Mouse (Mus musculus): Measurements from ENCODE around the gene Cacna1i.

The Cacna1i gene

DNA sequence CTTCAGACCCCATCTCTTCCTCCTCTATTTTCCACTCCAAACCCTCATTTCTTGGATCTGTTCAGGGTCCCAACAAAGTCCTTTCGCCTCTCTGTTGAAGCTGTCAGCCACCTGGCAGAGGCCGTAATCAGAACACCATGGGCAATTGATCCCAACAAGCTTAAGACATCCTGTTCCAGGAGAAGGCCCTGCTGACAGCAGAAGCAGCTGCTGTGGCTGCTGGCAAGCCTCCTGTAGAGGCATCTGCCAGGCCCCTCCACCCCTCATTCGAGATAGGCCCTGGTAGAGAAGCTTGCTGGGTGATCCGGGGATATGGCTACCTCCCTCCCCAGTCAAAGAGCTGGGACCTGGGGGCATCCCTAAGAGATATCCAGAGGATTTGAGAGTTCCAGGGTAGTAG is 126.0 kb downstream of the Cacna1i start:
- DNase-seq: no peak

GRCm38 (mm10) chr15:80413988-80414721 is 127.1 kb downstream of the Cacna1i start:
- DNase-seq: no peak

- no peak for DNase-seq
These were observed 128.1 kb downstream of the Cacna1i start for GRCm38 (mm10) chr15:80415132-80415531.

DNA sequence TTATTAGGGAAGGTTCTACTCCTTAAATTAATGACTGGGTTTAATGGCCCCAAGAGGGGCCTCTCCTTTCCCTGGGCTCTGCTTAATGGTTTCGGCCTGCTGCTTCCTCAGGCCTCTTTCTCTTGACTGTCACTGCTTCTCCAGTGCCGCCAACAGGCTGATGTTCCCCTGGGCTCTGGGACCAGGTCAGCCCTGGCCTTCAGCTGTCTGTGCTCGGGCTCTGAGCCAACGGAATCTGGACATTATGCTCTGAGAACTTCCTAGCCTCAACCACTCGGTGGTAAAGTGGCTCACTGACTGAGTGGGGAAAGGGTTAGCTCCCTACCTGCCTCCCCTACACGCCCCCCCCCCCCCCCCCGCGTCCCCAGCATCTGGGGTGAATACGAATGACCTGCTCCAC is 130.0 kb downstream of the Cacna1i start:
- no peak for DNase-seq

DNA sequence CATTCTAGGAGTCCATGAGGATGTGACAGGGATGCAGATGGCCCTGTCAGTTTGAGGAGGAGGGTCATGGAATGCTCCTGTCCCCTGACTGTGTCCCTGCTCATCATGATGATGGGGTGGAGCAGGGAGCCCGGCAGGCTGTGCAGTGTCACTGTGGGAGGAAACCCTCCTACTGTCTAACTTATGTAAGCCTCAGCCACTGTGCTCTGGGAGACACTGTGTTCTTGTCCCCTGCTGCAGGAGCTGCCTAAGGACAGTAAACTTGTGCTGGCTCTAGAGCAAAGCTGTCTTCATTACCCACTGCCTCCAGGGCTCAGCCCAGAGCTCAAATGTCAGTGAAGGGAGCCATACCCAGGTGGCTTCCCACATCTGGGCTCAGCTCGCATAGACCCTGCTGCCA is 131.1 kb downstream of the Cacna1i start:
- DNase-seq: no peak

GRCm38 (mm10) chr15:80430324-80430723 is 143.3 kb downstream of the Cacna1i start:
- no peak for DNase-seq

DNA sequence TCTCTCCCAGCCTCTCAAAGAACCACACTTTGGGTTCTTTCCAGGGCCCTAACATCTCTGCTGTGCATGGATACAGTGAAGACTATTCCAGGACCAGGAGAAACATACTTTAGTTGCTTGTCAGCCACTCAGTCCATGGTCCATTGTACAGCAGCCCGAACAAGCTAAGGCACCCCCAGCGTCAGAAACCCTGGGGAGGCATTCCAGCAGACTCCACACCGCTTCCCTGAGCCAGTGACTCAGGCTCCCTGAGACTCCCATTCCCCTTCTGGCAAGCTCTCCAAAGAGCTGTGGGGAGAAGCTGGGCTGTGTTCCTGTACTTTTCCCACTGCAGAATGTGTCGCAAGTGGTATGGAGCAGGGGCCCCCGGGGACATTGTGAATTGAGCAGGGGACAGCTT is 149.9 kb downstream of the Cacna1i start:
- DNase-seq: no peak

DNA sequence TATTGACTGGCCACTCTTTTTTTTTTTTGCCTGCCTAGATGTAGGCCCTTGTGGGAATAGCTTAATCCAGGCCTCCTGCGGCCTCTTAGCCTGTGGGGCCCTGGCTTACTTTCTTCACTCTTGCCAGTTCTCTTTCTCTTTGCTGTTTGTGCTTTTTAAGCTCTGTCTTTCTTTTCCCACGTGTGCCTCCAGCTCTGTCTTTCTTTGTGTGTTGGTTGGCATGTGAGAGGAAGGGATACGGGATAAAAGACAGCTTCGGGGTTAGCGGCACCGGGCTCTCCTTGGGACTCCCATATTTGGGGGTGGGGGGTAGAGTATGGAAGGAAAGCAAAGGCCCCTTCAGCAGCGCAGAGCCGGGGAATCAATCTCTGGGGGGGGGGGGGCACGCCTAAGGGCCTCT is 151.0 kb downstream of the Cacna1i start:
- DNase-seq: no peak

GRCm38 (mm10) chr15:80438423-80438822 is 151.4 kb downstream of the Cacna1i start:
- DNase-seq: no peak

DNA sequence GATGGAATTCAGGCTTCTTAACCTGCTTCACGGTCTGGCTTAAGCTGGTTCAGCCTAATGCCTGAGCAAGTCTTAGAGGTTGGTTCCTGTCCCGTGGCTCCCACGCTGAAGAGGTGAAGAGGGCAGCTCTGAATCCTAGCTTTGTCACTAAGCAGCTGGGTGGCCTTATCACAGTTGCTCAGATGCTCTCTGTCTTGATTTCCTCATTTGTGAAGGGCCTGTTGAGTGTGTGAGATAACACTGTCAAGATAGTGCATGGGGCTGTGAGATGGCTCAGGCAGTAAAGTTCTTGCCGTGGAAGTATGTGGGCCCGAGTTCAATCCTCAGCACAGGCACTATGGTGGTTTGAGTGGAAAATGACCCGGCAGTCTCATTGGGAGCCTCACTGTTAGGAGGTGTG is 153.2 kb downstream of the Cacna1i start:
- DNase-seq: no peak

GRCm38 (mm10) chr15:80445956-80446687 is 159.1 kb downstream of the Cacna1i start:
- DNase-seq: no peak

Data from right cerebral cortex, postnatal 14 days (tissue).